Mouse (Mus musculus) heart, adult 8-10 months (tissue): ENCODE results near the gene Ogdhl. TPM values are rescaled to one million over a fixed set of nuclear protein-coding genes. Genes with fewer than 3 reads are reported as not detected.
A peak's percentile ranks its signal among the peaks of the same experiment; 100 is the strongest.

Experiments
- DNase-seq: peaks from one replicate; pipeline ENCODE4 v3.0.0; 2022; ENCODE audit warnings: low spot score
- total RNA-seq, 4 experiments: library from RNA; stranded (reverse); gene quantifications; 2 replicates each; pipeline ENCODE4 v1.2.4; 2022

Ogdhl gene
- total RNA-seq, 4 experiments from 2014 or later = 68.9 to 104 (median 88.7) TPM

DNA sequence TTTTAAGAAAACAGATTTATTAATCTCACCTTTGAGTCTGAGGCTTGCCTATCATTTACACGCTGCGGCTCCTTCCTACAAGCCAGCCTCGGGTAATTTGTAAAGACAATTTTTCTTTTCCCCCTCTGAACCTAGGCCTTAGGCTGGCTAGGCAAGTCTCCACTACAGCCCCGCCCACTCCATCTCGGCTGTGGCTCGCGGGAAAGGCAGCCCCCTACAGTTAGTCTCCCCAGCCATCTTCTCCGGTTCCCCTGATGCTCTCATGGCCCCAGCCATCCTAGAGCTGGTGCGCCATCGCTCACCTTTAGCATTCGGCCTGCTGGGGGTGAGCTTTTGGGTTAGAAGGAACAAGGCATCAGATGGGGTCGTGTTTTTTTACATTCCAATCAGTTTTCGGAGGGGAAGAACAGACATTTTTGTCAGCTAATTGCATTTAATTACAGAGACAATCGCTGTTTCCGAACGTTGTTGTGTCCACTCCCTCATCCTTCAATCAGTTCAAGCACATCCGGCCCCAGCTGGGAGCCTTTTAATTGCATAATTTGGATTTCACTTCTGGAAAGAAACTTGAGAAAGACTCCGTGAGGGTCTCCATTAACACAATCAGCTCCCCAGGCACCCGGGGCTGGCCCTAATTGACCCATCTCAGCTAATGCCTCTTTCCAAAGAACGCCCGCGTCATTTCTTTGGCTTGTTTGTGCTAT is 57.7 kb downstream of the Ogdhl start:
- no peak for DNase-seq

- no peak for DNase-seq
Observed at GRCm38 (mm10) chr14:32380099-32380480, 58.3 kb downstream of the Ogdhl start.

GRCm38 (mm10) chr14:32381066-32381465 is 59.2 kb downstream of the Ogdhl start:
- no peak for DNase-seq

GRCm38 (mm10) chr14:32381619-32382018 is 59.8 kb downstream of the Ogdhl start:
- DNase-seq = no peak

- DNase-seq = peak; percentile 14
Observed at GRCm38 (mm10) chr14:32388196-32388595, 66.4 kb downstream of the Ogdhl start, which contains the start of gene 1700024G13Rik. Gene 1700024G13Rik, minus strand, starts transcription at chr14:32388391.

Other genes with a start within 250 kb of the Ogdhl start
- gene Oxnad1, start 236.6 kb upstream of the Ogdhl start, total RNA-seq = 10 to 100 TPM; 52.2 to 73.4 (median 56.4) TPM
- 10 to 100 TPM; 73.7 to 91.2 (median 82.8) TPM for gene Dph3, start 236.3 kb upstream of the Ogdhl start, total RNA-seq
- gene Msmb, start 180.0 kb upstream of the Ogdhl start, total RNA-seq = not detected
- 100 to 1,000 TPM; 120 to 145 (median 131) TPM for gene Ncoa4, start 162.2 kb upstream of the Ogdhl start, total RNA-seq
- gene Timm23, start 120.1 kb upstream of the Ogdhl start, total RNA-seq = 100 to 1,000 TPM; 216 to 235 (median 228) TPM
- gene Parg, start 120.1 kb upstream of the Ogdhl start, total RNA-seq = 10 to 100 TPM; 15.4 to 21.4 (median 18.0) TPM
- not detected for gene 1700024G13Rik, start 66.4 kb downstream of the Ogdhl start, total RNA-seq
- gene Slc18a3, start 142.8 kb downstream of the Ogdhl start, total RNA-seq = under 1 TPM in 1 of 4 experiments, not detected in 3; 0.19 TPM
- not detected for gene Chat, start 144.0 kb downstream of the Ogdhl start, total RNA-seq
- 1 to 10 TPM; 3.5 to 6.1 (median 3.8) TPM for gene Ercc6, start 191.5 kb downstream of the Ogdhl start, total RNA-seq